Mouse (Mus musculus) CH12.LX (cell line): ENCODE measurements around the gene Foxo1. TPM values are rescaled to one million over a fixed set of nuclear protein-coding genes. Genes with fewer than 3 reads are reported as not detected.

ENCODE experiments used
- DNase-seq: peaks from one replicate; pipeline ENCODE4 v3.0.0-alpha.2; 2013; ENCODE audit errors: extremely low read depth
- H3K27ac ChIP-seq: 2 replicates; pipeline ENCODE4 v1.5.1; 2012; ENCODE audit warnings: low read depth, mild to moderate bottlenecking, control low read depth, moderate library complexity; ENCODE audit not compliant: insufficient read depth
- H3K27me3 ChIP-seq: replicated peaks from 2 replicates; pipeline ENCODE3; 2012; ENCODE audit warnings: inconsistent platforms
- H3K36me3 ChIP-seq, 2 experiments: replicated peaks in 1 of 2; 2 replicates each; pipeline versions ENCODE3 to v1.6.1; 2012; ENCODE audit warnings: inconsistent platforms in 1 of 2, low read length in 1 of 2, mild to moderate bottlenecking in 1 of 2, mixed read lengths in 1 of 2, moderate library complexity in 1 of 2; ENCODE audit not compliant: control insufficient read depth in 1 of 2, insufficient read depth in 1 of 2
- H3K4me1 ChIP-seq, 2 experiments: 2 replicates each; pipeline ENCODE4 v1.6.1; 2012; ENCODE audit warnings: inconsistent platforms in 1 of 2, moderate library complexity in 1 of 2; ENCODE audit not compliant: insufficient read depth in 2 of 2, control insufficient read depth in 1 of 2
- H3K4me2 ChIP-seq: 2 replicates; pipeline ENCODE4 v1.6.1; 2012; ENCODE audit warnings: low read depth, mild to moderate bottlenecking, control low read depth; ENCODE audit not compliant: poor library complexity, insufficient read depth, severe bottlenecking
- H3K4me3 ChIP-seq, 3 experiments: fragments of 150-350 bp in 1 of 3; sonication (generic) in 1 of 3; replicated peaks in 1 of 3; 2 replicates each; pipeline versions ENCODE3 to v1.5.1; 2011 to 2012; ENCODE audit warnings: low read depth in 2 of 3, low read length in 2 of 3, mild to moderate bottlenecking in 2 of 3, moderate library complexity in 2 of 3, control low read depth in 1 of 3, improper control_type of control experiment in 1 of 3, inconsistent platforms in 1 of 3, mixed read lengths in 1 of 3; ENCODE audit not compliant: poor library complexity in 1 of 3
- H3K79me2 ChIP-seq: replicated peaks from 2 replicates; pipeline ENCODE4 v1.6.1; 2012; ENCODE audit warnings: mild to moderate bottlenecking, moderate library complexity; ENCODE audit not compliant: control insufficient read depth, poor library complexity, insufficient read depth, severe bottlenecking; ENCODE audit errors: extremely low read depth
- H3K9ac ChIP-seq: 2 replicates; pipeline ENCODE4 v1.6.1; 2012; ENCODE audit warnings: low read depth, mild to moderate bottlenecking, control low read depth, moderate library complexity; ENCODE audit not compliant: insufficient read depth
- H3K9me3 ChIP-seq: replicated peaks from 2 replicates; pipeline ENCODE3; 2012; ENCODE audit warnings: low read length, inconsistent platforms, mixed read lengths
- CTCF ChIP-seq, 2 experiments: IDR thresholded peaks in 1 of 2; conservative IDR thresholded peaks in 1 of 2; 2 replicates each; pipeline ENCODE4 v1.5.1; 2011 to 2012; ENCODE audit warnings: low read depth in 2 of 2, low read length in 2 of 2, improper control_type of control experiment in 1 of 2, inconsistent platforms in 1 of 2, mild to moderate bottlenecking in 1 of 2, moderate library complexity in 1 of 2
- ETS1 ChIP-seq: conservative IDR thresholded peaks from 2 replicates; pipeline ENCODE4 v1.6.1; 2012; ENCODE audit warnings: low read depth, mild to moderate bottlenecking, inconsistent platforms, low read length, improper control_type of control experiment, moderate library complexity
- HCFC1 ChIP-seq: IDR thresholded peaks from 2 replicates; pipeline ENCODE4 v1.6.1; 2012; ENCODE audit warnings: low read depth, mild to moderate bottlenecking, inconsistent platforms, low read length, improper control_type of control experiment
- IRF4 ChIP-seq: IDR thresholded peaks from 2 replicates; pipeline ENCODE4 v1.6.1; 2014; ENCODE audit warnings: low read depth, mild to moderate bottlenecking, inconsistent platforms, low read length, improper control_type of control experiment
- JUND ChIP-seq: conservative IDR thresholded peaks from 2 replicates; pipeline ENCODE4 v1.6.1; 2011; ENCODE audit warnings: low read depth, low read length, improper control_type of control experiment
- MYC ChIP-seq: IDR thresholded peaks from 2 replicates; pipeline ENCODE4 v1.6.1; 2011; ENCODE audit warnings: low read depth, mild to moderate bottlenecking, improper control_type of control experiment, low read length
- RAD21 ChIP-seq: IDR thresholded peaks from 2 replicates; pipeline ENCODE4 v1.6.1; 2011; ENCODE audit warnings: low read depth, mild to moderate bottlenecking, low read length, improper control_type of control experiment, moderate library complexity
- USF1 ChIP-seq: IDR thresholded peaks from 2 replicates; pipeline ENCODE4 v1.6.1; 2014; ENCODE audit warnings: low read depth, mild to moderate bottlenecking, inconsistent platforms, low read length, improper control_type of control experiment
- ZMIZ1 ChIP-seq: IDR thresholded peaks from 2 replicates; pipeline ENCODE4 v1.6.1; 2012; ENCODE audit warnings: low read depth, mild to moderate bottlenecking, inconsistent platforms, low read length, improper control_type of control experiment
- ZNF384 ChIP-seq: IDR thresholded peaks from 2 replicates; pipeline ENCODE4 v1.6.1; 2012; ENCODE audit warnings: low read depth, low read length, improper control_type of control experiment, inconsistent platforms
- dilution Hi-C: fragments of 300-500 bp; cut with MboI; formaldehyde crosslinking; loops from 2 replicates; pipeline ENCODE4 v1.14.3; 2020; ENCODE audit warnings: low sequenced_read_pairs; ENCODE audit not compliant: extremely low pct_unique_long_range_greater_than_20kb, extremely low pct_ligation_motif_present
- in situ Hi-C: fragments of 300-500 bp; cut with MboI; formaldehyde crosslinking; loops from 3 replicates; pipeline ENCODE4 v1.14.3; 2019; ENCODE audit warnings: low sequenced_read_pairs, low pct_ligation_motif_present, low pct_unique_long_range_greater_than_20kb, mixed read lengths
- polyA plus RNA-seq: library from polyadenylated mRNA; unstranded; fragments of >175 nt; gene quantifications from 2 replicates; pipeline ENCODE4 v1.2.1, GENCODE M21; 2012; ENCODE audit warnings: low read depth; ENCODE audit not compliant: insufficient read length
- total RNA-seq, 2 experiments: library from RNA; depleted of rRNA; stranded (reverse); fragments of 300-350 nt in 1 of 2; fragments of >200 nt in 1 of 2; gene quantifications; 2 replicates each; pipeline ENCODE4 v1.2.3; 2012 to 2014

Gene Foxo1
- total and polyA plus RNA-seq, 3 experiments, result 0.79 to 6.9 (median 1.2) TPM

- Histone ChIP-seq H3K36me3 (no peaks in the 10 kb centered on the region), H3K27ac (no peak overlapping the region), H3K4me2 (no peak overlapping the region), H3K4me1 (0 out of 4 replicates have a peak, but pooled peaks cover 0 to 2% of the 10 kb centered on the region in 2 experiments), H3K9ac (no peak overlapping the region), H3K79me2 (no peaks in the 10 kb centered on the region), H3K27me3 (no peaks in the 10 kb centered on the region), H3K4me3 (no peak overlapping the region), H3K9me3 (no peaks in the 10 kb centered on the region)
- in situ Hi-C loops (loop anchor here (10.0 kb wide), 2 partner anchors 541 to 761 kb away; partner anchors contain the start of gene Rab33b), dilution Hi-C loops (no loop called here)
- peak in 1 of 2 experiments; percentile 49; a peak in 2 of 4 replicates for TF ChIP-seq CTCF (conservative IDR thresholded peaks at IDR 0.05 in 1 of 2, IDR thresholded peaks at IDR 0.05 in 1 of 2; ENCODE audit: low read depth in 2 of 2, low read length in 2 of 2)
- no peak for TF ChIP-seq ZMIZ1
- TF ChIP-seq IRF4, result no peak
- TF ChIP-seq JUND, result no peak
- TF ChIP-seq HCFC1, result no peak
- TF ChIP-seq MYC, result 0 out of 2 replicates have a peak, but pooled peaks have one; percentile 14
- TF ChIP-seq RAD21, result peak; percentile 20
- DNase-seq, result no peak
Measured at GRCm38 (mm10) chr3:52245996-52246830, 21.9 kb upstream of the Foxo1 start.

- no peaks in the 10 kb centered on the region for H3K27me3 ChIP-seq
- H3K4me3 ChIP-seq, result no peak overlapping the region
- TF ChIP-seq RAD21 (peak; percentile 43), USF1 (no peak), ETS1 (no peak), CTCF (conservative IDR thresholded peaks at IDR 0.05 in 1 of 2, IDR thresholded peaks at IDR 0.05 in 1 of 2; ENCODE audit: low read depth in 2 of 2, low read length in 2 of 2) (peak in 1 of 2 experiments; percentile 23; a peak in 1 of 4 replicates), ZNF384 (peak; percentile 71)
- TF ChIP-seq, all 38 proteins: peak for 3
- H3K9me3 ChIP-seq, result no peaks in the 10 kb centered on the region
- no peak for DNase-seq
- H3K36me3 ChIP-seq, result no peaks in the 10 kb centered on the region
- dilution Hi-C loops (no loop called here), in situ Hi-C loops (loop anchor here (10.0 to 25.0 kb wide), 3 partner anchors 511 to 1211 kb away; partner anchors contain the start of genes Nhlrc3 and Proser1)
- H3K4me2 ChIP-seq, result no peak overlapping the region
- H3K4me1 ChIP-seq, result no peaks in the 10 kb centered on the region
- no peaks in the 10 kb centered on the region for H3K79me2 ChIP-seq
- H3K27ac ChIP-seq, result no peak overlapping the region
- no peak overlapping the region for H3K9ac ChIP-seq
Measured at GRCm38 (mm10) chr3:52251184-52251583, 17.0 kb upstream of the Foxo1 start.
